8 mouse cellular contexts compared by ENCODE assay signal in the genomic region with DNA sequence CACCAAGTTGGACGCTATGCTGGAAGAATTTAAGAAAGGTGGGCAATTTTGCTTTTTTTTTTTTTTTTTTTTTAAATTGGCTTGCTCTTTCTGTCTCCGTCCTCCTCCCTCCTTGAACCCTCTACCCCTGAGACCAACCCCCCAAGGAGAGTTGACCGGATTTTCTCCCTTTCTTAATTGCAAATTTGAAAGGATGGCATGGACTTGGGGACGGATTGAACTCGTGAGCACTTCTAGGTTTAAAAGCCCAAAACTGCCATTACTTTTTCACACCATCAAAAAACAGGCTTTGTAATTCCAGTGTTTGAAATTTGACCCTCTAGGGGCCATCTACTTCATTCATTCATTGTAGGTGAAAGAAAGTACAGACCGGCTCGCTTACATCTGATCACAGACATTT. TPM values are rescaled to one million over a fixed set of nuclear protein-coding genes. Genes with fewer than 3 reads are reported as not detected.
DNase-seq lines count a peak whose midpoint lies in the region; ATAC-seq and TF ChIP-seq lines count a peak whose summit lies in the region.

No protein-coding gene starts in this region.

- no peak for TF ChIP-seq POLR2A in myocyte (IDR thresholded peaks at IDR 0.05; ENCODE audit: insufficient read length, low read depth)

- peaks cover 17% of the 10 kb centered on the region for H3K27me3 ChIP-seq in kidney, embryonic 15.5 days
- H3K27me3 ChIP-seq in embryonic facial prominence, embryonic 11.5 days (ENCODE audit: control insufficient read depth, insufficient read depth, low read length), result peaks cover 2% of the 10 kb centered on the region; the same call in 1 of the 2 replicates
- H3K27me3 ChIP-seq in hindbrain, embryonic 16.5 days (replicated peaks; ENCODE audit: control insufficient read depth, insufficient read depth, low read length), result no peaks in the 10 kb centered on the region; the same call in 1 of the 2 replicates
- no peaks in the 10 kb centered on the region for H3K27me3 ChIP-seq in myocyte (ENCODE audit: control insufficient read depth, insufficient read depth, insufficient read length)

- no peaks in the 10 kb centered on the region for H3K9me3 ChIP-seq in kidney, embryonic 15.5 days (replicated peaks)
- H3K9me3 ChIP-seq in embryonic facial prominence, embryonic 11.5 days (replicated peaks; ENCODE audit: control insufficient read depth, low read length), result no peaks in the 10 kb centered on the region
- H3K9me3 ChIP-seq in hindbrain, embryonic 16.5 days (ENCODE audit: control insufficient read depth, low read length), result no peaks in the 10 kb centered on the region

- WGBS in kidney, embryonic 15.5 days, result 21% methylated on average over 7 of the region's 7 CpGs
- 10% methylated on average over 7 of the region's 7 CpGs for WGBS in embryonic facial prominence, embryonic 11.5 days
- WGBS in hindbrain, embryonic 16.5 days, result 11% methylated on average over 7 of the region's 7 CpGs

- peak overlapping the region; percentile 91 for H3K4me2 ChIP-seq in kidney, embryonic 15.5 days
- H3K4me2 ChIP-seq in embryonic facial prominence, embryonic 11.5 days (ENCODE audit: low read depth, low read length), result 0 out of 2 replicates have a peak overlapping the region, but pooled peaks have one; percentile 98
- H3K4me2 ChIP-seq in hindbrain, embryonic 16.5 days (ENCODE audit: low read length), result peak overlapping the region; percentile 75
- peak overlapping the region; percentile 52 for H3K4me2 ChIP-seq in myocyte (ENCODE audit: low read depth)

- peaks cover 33% of the 10 kb centered on the region for H3K4me1 ChIP-seq in kidney, embryonic 15.5 days
- H3K4me1 ChIP-seq in embryonic facial prominence, embryonic 11.5 days (ENCODE audit: control insufficient read depth, insufficient read depth, low read length), result no peaks in the 10 kb centered on the region
- H3K4me1 ChIP-seq in hindbrain, embryonic 16.5 days (ENCODE audit: control insufficient read depth, insufficient read depth, low read depth, low read length), result peaks cover 27% of the 10 kb centered on the region

- H3K9ac ChIP-seq in kidney, embryonic 15.5 days, result no peak overlapping the region; the same call in 1 of the 2 replicates
- no peak overlapping the region for H3K9ac ChIP-seq in embryonic facial prominence, embryonic 11.5 days (replicated peaks; ENCODE audit: low read length)
- no peak overlapping the region for H3K9ac ChIP-seq in hindbrain, embryonic 16.5 days (ENCODE audit: low read depth, low read length)

- H3K27ac ChIP-seq in kidney, embryonic 15.5 days, result no peak overlapping the region
- no peak overlapping the region for H3K27ac ChIP-seq in embryonic facial prominence, embryonic 11.5 days (replicated peaks; ENCODE audit: low read depth, low read length)
- no peak overlapping the region for H3K27ac ChIP-seq in hindbrain, embryonic 16.5 days (ENCODE audit: low read depth, low read length)

- peak overlapping the region; percentile 71 for H3K4me3 ChIP-seq in kidney, embryonic 15.5 days (replicated peaks)
- peak overlapping the region; percentile 78 for H3K4me3 ChIP-seq in embryonic facial prominence, embryonic 11.5 days (ENCODE audit: low read depth, low read length)
- peak overlapping the region; percentile 91 for H3K4me3 ChIP-seq in hindbrain, embryonic 16.5 days (ENCODE audit: low read length)
- H3K4me3 ChIP-seq in myocyte, result peak overlapping the region; percentile 51

- no peak overlapping the region for H3ac ChIP-seq in myocyte (ENCODE audit: control insufficient read depth, insufficient read length)

- H3K36me3 ChIP-seq in kidney, embryonic 15.5 days, result no peaks in the 10 kb centered on the region
- no peaks in the 10 kb centered on the region for H3K36me3 ChIP-seq in embryonic facial prominence, embryonic 11.5 days (replicated peaks; ENCODE audit: control insufficient read depth, insufficient read depth, low read depth, low read length)
- no peaks in the 10 kb centered on the region for H3K36me3 ChIP-seq in hindbrain, embryonic 16.5 days (ENCODE audit: control insufficient read depth, insufficient read depth, low read length)
- no peaks in the 10 kb centered on the region for H3K36me3 ChIP-seq in myocyte (ENCODE audit: control insufficient read depth, insufficient read depth)

- ATAC-seq in kidney, embryonic 15.5 days (replicated peaks; ENCODE audit: low FRiP score), result no peak
- no peak for ATAC-seq in embryonic facial prominence, embryonic 11.5 days (replicated peaks; ENCODE audit: insufficient number of reproducible peaks, low FRiP score, low TSS enrichment, low read depth)
- no peak for ATAC-seq in hindbrain, embryonic 16.5 days

- no peak for DNase-seq in kidney, postnatal 14 days
- DNase-seq in embryonic facial prominence, embryonic 11.5 days (ENCODE audit: low spot score), result no peak
- DNase-seq in layer of hippocampus, adult 18-20 months (ENCODE audit: low spot score in 2 of 2), result no peak
- DNase-seq in spleen, adult 12 weeks (ENCODE audit: low spot score), result no peak
- DNase-seq in spleen, adult 18-20 months, result no peak

- H3K79me2 ChIP-seq in myocyte (ENCODE audit: control insufficient read depth, insufficient read depth), result no peaks in the 10 kb centered on the region

TF ChIP-seq in myocyte, 11 proteins besides CTCF, POLR2A, EP300 and RAD21:
- TF ChIP-seq CEBPB (IDR thresholded peaks at IDR 0.05; ENCODE audit: insufficient read depth, poor library complexity, severe bottlenecking) (no peak), MYOG (IDR thresholded peaks at IDR 0.05; ENCODE audit: control insufficient read depth in 1 of 3, insufficient read depth in 1 of 3, insufficient read length in 2 of 3, low read depth in 2 of 3) (no peak), MAX (IDR thresholded peaks at IDR 0.05; ENCODE audit: low read depth) (no peak), REST (IDR thresholded peaks at IDR 0.05; ENCODE audit: insufficient read depth, insufficient read length) (no peak), E2F4 (IDR thresholded peaks at IDR 0.05; ENCODE audit: insufficient read depth) (no peak), MYOD1 (IDR thresholded peaks at IDR 0.05; ENCODE audit: control insufficient read depth in 1 of 3, insufficient read length in 2 of 3, low read depth in 2 of 3) (no peak), SRF (IDR thresholded peaks at IDR 0.05; ENCODE audit: control insufficient read depth, insufficient read length, low read depth) (no peak), USF1 (IDR thresholded peaks at IDR 0.05; ENCODE audit: low read depth) (no peak), TCF3 (IDR thresholded peaks at IDR 0.05; ENCODE audit: insufficient read length, low read depth) (no peak), POLR2AphosphoS2 (IDR thresholded peaks at IDR 0.05; ENCODE audit: insufficient read length, low read depth) (no peak), TCF12 (IDR thresholded peaks at IDR 0.05; ENCODE audit: insufficient read depth, poor library complexity, severe bottlenecking) (no peak)

RNA-seq across cellular contexts. Expression of a gene that starts 2.0 kb away (rescaled TPM):
- 6.1 and 7.9 TPM in 2 replicates for polyA plus RNA-seq in kidney, embryonic 15.5 days (2015; fragmentation: Nextera tagmentation; extraction: Ambion mirVana)
- polyA plus RNA-seq in embryonic facial prominence, embryonic 11.5 days (2014; fragmentation: Nextera tagmentation; extraction: Ambion mirVana), result 3.6 and 3.8 TPM in 2 replicates
- polyA plus RNA-seq in hindbrain, embryonic 16.5 days (2015; fragmentation: Nextera tagmentation; extraction: Ambion mirVana), result 5.8 and 6.6 TPM in 2 replicates
- polyA plus RNA-seq in myocyte (2012; fragmentation: generic; extraction: Trizol), result 8.1 TPM
- total RNA-seq in layer of hippocampus, adult 18-20 months (2021), result 10 to 100 TPM; 39.4 to 41.1 TPM

RNA-seq across cellular contexts. Expression of a gene that starts 56.1 kb away (rescaled TPM):
- polyA plus RNA-seq in kidney, embryonic 15.5 days (2015; fragmentation: Nextera tagmentation; extraction: Ambion mirVana), result 45.6 and 47.0 TPM in 2 replicates
- 29.3 and 34.6 TPM in 2 replicates for polyA plus RNA-seq in embryonic facial prominence, embryonic 11.5 days (2014; fragmentation: Nextera tagmentation; extraction: Ambion mirVana)
- 38.0 and 38.6 TPM in 2 replicates for polyA plus RNA-seq in hindbrain, embryonic 16.5 days (2015; fragmentation: Nextera tagmentation; extraction: Ambion mirVana)
- 4.1 TPM for polyA plus RNA-seq in myocyte (2012; fragmentation: generic; extraction: Trizol)
- 10 to 100 TPM; 25.7 to 28.1 TPM for total RNA-seq in layer of hippocampus, adult 18-20 months (2021)
